Mouse (Mus musculus): ENCODE measurements around the gene Larp4b.

- TF ChIP-seq CTCF (IDR thresholded peaks at IDR 0.05; ENCODE audit: insufficient read depth, low read depth, low read length): no peak
- no peak for TF ChIP-seq POLR2A (IDR thresholded peaks at IDR 0.05; ENCODE audit: insufficient read depth, low read depth, low read length)
Observed at GRCm38 (mm10) chr13:9184281-9184680, 90.6 kb downstream of the Larp4b start.

All from olfactory bulb, adult 2 months (tissue).